Mouse (Mus musculus) lung, postnatal 4 days (tissue): ENCODE data around the gene Pi4ka.
"Not testable (repeated sequence)": the region's sequence is repeated elsewhere in the genome, so short reads cannot be mapped to it uniquely, and the experiment has no call there.

Experiments used
- DNase-seq, 2 experiments: peaks; one replicate each; pipeline ENCODE4 v3.0.0; 2021

The Pi4ka gene

DNA sequence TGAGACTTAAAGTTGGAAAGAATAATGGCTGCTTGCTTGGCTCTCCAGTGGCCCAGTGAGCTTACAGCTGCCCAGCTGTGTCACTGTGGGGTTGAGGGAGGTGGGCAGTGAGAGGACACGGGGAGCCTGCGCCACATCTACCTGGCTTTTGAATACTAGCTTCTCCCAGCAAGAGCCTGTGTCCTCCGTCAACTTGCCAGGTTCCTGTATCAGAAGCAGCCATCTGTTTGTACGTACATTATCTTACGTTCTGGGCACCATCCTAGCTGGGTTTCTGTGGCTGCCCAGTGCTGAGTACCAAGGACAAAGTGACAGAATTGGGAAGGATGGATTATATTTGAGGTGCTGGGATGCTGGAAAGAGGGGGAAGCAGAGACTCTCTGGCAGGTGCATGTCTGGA, 136.2 kb downstream of the Pi4ka start:
- DNase-seq = no peak

DNA sequence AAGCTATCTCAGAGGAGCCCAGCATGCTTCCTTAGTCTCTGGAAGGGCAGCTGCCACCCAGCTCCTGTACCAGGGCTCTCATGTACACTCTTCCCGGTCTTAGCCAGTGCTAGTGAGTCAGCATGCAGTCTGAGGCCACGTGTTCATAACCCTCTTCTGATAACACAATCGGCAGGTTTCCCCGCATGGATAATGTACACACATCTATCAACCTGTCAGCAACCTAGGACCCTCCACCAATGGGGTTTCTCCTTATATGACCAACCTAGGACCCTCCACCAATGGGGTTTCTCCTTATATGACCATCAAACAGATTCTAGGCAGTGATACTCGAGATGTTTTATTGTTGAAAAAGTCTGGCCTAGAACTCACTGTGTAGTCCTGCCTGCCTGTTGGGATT, 138.2 kb downstream of the Pi4ka start:
- no peak for DNase-seq

DNA sequence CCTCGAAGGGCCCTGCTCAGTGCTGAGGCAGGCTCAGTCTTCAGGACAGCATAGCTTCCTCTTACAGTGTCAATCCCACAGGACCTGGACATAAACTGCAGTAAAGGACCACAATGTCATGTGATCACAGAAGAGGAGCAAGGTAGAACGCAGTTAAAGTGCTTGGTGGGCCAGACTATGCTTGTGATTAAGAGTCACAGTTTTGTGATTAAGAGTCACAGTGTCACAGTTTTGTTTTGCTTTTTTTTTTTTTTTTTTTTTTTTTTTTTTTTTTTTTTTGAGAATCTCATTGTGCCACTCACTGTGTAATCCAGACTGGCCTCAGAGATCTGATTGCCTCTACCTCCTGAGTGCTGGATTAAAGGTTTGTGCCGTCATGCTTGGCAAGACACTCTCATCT, 140.0 kb downstream of the Pi4ka start:
- no peak for DNase-seq

DNA sequence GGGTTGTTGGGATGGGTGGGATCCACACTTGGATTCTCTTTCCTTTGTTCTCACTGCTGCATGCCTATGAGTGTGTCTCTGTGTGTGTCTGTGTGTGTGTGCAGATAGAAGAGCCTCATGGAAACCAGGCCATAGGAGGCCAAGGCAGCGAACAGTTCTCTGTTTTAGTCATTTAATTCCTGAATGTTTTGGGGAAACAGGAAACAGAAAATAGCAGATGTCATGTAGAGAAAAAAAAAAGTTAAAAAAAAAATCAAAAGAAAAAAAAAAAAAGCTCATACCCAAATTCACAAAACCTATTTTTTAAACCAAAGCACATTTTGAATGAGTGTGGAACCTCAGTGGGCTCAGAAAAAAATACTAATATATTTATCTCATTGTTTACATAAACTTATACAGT, 144.8 kb downstream of the Pi4ka start:
- no peak for DNase-seq

DNA sequence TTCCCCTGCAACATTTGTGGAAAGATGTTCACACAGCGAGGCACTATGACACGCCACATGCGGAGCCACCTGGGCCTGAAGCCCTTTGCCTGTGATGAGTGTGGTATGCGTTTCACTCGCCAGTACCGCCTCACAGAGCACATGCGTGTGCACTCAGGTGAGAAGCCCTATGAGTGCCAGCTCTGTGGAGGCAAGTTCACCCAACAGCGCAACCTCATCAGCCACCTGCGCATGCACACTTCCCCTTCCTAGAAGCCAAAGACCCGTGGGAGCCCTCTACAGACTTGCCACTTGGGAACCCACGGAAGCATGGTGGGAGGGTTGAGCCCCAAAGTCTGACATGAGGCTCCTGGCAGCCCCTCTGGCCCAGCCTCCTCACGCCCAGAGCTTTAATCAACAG, 147.2 kb downstream of the Pi4ka start:
- no peak for DNase-seq

DNA sequence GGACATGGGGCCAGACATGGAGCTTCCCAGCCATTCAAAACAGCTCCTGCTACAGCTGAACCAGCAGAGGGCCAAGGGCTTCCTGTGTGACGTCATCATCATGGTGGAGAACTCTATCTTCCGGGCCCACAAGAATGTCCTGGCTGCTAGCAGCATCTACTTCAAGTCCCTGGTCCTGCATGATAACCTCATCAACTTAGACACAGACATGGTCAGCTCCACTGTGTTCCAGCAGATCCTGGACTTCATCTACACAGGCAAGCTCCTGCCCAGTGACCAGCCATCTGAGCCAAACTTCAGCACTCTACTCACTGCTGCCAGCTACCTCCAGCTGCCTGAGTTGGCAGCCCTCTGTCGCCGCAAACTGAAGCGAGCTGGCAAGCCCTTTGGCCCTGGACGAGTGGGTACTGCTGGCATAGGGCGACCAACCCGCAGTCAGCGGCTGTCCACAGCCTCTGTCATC, 148.7 kb downstream of the Pi4ka start:
- DNase-seq = no peak

DNA sequence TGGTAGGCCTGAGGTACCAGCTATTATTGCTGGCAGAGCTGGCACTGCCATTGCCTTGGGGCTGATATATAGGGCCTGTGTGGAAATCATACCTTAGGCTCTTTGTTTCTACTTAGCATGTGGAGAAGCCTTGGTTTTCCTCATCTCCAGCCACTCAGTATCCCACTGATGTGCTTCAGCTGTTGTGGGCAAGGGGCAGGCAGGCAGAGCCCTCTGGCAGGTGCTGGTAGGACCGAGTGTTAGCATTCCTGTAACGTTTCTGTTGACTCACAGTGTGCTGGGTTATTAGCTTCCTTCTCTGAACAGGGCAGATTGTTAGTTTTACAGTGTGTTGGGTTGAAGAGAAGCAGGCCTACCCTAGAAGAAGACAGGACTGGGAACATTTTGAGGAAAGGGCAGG, 150.8 kb downstream of the Pi4ka start:
- DNase-seq = no peak

DNA sequence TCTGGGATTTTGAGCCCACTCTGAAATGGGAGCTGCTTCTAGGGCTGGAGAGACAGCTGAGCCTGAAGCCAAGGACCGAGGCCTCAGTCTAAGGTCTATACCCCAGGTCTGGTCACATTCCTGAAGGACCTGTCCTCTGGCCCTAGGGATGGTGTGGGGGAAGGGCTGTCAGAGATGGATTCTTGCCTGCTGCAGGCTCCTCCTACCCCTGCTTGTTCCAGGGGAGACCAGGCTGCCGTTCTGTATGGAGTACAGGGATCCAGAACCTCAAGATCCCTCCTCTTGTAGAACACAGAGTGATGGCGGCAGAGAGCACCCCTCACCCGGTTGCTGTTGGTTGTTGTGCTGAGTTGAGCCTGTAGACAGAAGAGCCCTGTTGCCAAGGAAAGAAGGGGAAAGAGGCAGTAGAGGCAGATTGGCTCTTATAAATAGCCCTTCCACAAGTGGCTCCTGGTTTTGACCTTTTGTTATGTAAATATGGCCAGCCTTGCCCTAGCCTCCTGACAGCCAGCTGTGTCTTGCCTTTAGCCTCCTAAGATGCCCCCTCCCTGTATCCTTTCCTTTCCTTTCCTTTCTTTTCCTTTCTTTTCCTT, 152.0 kb downstream of the Pi4ka start:
- no peak for DNase-seq

DNA sequence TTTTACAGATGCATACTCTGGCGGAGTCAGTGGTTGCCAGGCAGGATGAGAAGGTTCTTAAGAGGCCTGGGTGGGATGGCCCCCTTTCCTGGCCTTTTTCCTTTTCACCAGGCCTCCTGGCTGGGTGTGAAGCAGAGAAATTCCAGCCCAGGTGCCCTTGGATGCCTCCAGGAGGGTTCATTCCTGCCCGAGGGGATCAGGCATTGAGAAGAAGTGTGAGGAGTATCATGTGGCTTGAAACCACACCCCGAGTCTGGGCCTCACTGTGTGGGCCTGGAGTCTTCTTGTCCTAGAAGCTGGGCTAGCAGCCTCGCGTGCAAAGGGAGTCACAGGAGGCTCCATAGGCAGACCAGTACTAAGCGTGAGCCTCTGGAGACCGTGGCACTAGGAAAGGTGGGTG, 153.3 kb downstream of the Pi4ka start:
- DNase-seq = no peak

DNA sequence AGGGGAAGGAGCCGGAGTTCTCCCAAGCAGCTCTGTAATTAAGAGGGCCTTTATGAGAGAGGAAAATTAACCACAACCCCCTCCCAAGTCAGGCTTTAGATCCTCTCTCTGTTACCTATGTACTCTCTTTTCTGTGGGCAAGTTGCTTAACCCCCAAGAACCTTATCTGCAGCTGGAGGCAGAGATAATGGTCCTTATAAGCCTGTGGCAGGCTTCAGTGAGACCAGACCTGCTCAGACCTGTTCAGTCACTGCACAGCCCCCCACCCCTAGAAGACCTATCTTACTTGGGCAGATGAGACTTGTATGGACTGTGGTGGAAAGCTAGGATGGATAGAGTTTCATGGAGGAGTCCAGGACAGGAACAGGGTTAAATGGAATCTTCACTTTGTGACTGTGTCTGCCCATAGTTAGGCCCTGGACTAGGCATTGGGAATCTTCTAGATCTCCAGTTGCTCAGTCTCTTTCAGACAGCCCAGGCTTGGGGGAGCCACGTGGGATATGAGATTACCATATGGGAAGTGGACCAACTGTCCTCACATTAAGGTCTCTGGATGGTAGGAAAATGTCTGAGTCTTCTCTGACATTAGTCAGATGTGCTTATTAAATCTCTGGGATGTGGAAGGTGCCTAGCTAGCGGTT, 153.9 kb downstream of the Pi4ka start:
- no peak for DNase-seq

DNA sequence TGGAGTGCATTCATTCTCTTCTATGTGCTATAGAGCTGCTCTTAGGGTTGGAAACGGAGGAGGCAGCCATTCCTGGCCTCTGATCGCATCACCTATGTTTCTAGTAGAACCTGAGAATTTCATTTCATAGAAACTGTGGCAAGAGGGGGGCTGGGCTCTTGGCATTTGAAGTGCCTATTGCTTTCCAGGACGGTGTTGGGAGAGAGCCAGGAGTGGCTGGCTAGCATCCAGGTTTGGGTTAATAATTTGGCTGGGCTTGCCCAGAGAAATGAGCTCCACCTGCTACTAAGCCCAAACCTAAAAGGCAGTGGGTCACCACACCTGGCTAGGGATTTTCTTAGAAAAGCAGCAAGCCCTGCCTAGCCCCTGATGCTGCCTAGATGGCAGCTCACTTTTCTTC, 154.6 kb downstream of the Pi4ka start:
- DNase-seq = peak; percentile 85

DNA sequence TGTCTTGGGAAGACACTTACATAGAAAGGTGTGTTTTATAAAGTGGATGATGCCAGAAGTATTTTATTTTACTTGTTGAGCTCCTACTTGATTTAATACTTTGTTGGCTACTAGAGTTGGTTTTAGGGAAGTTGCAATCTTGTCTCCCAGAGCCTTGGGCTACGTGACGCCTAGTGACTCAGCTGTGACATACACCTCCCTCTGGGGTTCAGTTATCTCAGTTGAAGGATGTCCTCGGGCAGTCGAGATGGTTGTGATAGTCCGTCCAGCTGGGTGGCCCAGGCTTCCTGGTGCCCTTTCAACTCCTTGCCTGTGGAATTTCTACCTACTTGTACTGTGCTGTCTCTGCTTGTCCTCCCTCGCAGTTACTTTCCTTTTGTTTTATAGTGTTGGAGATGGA, 157.0 kb downstream of the Pi4ka start:
- no peak for DNase-seq

DNA sequence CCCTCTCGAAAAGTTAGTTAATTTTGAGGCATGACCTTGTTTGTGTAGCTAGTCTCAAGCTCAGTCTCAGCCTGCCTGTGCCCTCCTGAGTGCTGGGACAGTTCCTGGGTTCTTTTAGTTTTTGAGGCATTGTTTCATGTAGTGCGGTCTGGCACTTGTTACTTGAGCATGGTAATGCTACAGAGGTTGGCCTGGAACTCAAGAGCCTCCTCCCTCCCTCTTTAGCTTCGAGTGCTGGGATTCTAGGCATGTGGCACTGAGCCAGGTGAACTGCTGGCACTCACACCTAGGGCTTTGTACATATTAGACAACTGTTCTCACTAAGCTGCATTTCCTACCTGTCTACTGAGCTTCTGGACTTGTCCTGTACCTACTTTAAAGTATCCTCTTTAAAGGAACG, 158.4 kb downstream of the Pi4ka start:
- DNase-seq = peak; percentile 73 to 85

DNA sequence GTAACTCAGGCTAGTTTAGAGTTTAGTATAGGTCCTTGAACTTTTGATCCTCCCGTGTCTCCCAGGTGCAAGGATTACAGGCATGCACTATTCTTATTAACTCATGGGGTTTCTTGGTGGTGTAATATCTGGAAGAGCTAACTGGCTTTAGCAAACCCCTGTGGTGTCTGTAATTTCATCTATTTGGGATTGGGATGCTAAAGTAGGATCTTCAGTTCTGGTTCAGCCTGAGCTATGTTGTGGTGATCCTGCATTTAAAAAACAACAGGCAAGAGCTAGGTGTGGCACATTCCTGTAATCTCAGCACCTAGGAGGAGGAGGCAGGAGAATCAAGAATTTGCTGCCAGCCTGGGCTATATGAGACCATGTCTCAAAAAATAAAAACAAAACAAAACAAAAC, 161.1 kb downstream of the Pi4ka start:
- no peak for DNase-seq

DNA sequence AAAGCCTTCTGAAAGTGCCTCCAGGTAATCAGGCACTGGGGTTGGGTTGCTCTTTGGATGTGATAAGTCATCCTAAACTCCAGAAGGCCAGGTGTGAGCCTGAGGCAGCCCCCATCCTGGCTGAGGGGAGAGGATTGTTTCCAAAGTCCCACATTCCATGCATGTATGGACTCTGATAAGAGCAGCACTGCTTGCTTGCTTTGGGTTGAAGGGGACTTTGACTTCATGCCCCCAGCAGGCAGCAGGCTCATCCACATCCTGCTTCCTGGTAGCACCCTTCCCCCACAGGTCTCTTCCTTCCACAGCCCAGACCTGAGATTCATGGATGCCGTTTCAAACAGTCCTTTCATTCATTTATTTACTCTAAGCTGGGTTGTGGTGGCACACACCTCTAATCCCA, 162.4 kb downstream of the Pi4ka start:
- no peak for DNase-seq

DNA sequence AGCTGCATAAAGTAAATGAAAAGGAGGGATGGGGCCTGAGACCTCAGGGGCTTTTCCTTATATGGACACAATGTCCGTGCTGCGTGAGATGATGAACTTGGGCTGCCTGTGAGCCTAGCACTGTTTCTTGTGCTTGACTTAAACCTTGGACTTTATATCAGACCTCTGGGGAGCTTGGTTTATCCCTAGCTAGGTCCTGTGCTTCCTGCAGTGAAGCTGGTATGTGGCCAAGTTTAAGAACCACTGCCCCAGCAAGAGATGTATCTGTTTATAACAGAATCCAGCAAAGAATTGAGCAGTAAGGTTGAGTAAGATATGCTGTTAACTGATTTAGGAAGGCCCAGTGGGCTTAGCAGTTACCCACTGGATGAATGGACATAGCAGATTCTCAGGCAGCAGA, 166.7 kb downstream of the Pi4ka start:
- no peak for DNase-seq

DNA sequence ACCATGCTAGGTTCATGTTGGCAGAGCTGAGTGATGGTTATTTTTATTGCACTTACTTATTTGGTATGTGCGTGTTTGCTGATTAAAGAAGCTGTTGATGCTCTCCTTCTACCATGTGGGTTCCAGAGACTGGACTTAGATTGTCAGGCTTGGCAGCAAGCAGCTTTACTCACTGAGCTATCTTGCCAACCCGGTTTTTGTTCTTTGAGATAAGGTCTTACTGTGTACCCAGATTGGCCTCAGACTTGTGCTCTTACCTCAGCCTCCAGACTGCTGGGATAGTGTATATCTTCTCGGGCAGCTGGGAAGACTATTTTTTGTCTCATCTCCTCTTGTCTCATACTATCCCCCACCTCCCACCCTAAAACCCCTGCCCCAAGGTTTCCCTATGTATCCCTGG, 168.5 kb downstream of the Pi4ka start:
- no peak for DNase-seq

DNA sequence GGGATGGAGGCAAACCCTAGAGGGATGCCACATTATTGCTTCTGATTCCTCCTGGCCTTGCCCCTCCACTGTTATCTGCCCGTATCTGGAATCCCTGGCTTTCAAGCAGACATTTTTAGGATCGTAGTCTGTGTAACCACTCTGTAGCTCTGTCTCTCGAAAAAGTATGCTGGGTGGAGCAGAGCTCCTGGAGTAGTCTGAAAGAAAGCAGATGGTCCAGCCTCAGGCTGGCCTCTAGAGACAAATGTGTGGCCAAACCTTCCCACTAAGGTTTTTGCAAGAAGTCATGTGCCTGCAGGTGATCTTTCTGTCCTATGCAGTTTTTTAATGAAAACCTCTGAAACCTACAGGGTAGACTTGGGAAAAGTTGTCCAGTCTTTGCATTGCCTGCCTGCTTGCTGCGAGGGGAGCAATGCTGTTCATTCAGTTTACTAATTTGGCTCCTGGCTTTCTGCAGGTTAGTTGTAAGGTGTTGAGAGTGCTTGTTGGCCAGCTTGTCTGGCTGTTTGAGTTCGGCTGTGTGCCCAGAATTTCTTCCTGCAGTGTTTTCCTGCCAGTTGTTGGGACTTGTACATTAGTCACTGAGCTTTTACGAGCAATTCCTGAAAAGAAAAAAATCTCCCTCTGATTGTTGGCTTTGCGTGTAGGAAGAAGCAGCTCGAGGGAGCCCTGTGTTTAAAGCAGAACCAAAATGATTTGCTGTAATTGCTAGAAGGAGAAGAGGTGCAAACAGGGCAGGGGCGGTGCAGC, 171.0 kb downstream of the Pi4ka start:
- DNase-seq = peak; percentile 39 to 66

DNA sequence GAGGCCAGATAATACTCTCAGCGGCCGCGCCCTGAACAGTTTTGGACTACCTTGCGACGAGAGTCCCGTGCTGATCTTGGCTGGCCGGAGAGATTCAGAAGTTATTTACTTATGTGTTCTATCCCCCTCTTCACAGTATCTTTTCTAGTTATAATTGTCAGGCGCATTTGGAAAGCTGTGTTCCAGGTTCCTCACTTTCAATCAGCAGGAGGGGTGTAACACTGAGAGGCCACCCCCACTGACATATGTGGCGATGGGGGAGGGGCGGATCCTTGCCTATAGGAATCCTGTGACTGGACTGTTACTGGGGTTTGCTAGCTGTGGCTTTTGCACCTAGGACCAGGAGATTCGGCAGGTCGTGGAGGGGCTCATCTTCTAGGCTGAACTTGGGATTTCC, 171.6 kb downstream of the Pi4ka start:
- peak in 1 of 2 experiments; percentile 42 for DNase-seq

DNA sequence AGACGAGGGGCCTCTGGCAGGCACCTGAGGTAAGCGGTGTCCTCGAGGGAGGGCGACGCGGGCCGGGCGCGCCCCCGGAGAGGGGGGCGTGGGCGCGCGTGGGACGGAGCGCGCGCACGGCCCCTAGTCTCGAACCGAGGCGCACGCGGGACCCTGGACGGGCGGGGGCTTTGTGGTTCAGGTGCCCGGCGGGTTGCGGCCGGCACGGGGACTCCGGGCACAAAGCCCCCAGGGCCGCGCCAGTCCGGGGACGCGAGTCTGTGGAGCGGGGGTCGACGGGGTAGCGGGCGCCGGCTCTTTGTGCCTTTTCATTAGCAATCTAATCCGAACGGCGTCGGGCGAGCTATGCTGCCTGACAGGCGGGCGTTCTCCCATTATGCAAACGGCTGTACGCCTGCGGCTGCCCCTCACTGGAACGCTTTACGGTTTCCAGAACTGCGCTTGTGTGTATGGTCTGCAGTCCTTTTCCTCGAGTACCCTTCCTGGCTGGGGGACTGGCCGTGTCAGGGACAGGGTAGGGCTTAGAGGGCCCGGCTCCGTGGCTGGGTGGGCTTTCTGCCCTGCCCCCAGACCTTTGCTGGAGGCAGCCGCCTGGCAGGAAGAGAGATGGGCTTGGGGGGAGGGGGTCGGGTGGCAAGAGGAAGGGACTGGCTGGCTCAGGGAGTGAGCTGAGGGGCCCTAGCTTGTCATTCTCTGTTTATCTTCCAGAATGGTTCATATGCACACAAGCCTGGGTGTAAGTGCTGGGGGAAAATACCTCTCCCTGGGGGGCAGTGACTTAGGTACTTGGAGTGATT, 172.2 kb downstream of the Pi4ka start:
- peak; percentile 47 to 52 for DNase-seq

DNA sequence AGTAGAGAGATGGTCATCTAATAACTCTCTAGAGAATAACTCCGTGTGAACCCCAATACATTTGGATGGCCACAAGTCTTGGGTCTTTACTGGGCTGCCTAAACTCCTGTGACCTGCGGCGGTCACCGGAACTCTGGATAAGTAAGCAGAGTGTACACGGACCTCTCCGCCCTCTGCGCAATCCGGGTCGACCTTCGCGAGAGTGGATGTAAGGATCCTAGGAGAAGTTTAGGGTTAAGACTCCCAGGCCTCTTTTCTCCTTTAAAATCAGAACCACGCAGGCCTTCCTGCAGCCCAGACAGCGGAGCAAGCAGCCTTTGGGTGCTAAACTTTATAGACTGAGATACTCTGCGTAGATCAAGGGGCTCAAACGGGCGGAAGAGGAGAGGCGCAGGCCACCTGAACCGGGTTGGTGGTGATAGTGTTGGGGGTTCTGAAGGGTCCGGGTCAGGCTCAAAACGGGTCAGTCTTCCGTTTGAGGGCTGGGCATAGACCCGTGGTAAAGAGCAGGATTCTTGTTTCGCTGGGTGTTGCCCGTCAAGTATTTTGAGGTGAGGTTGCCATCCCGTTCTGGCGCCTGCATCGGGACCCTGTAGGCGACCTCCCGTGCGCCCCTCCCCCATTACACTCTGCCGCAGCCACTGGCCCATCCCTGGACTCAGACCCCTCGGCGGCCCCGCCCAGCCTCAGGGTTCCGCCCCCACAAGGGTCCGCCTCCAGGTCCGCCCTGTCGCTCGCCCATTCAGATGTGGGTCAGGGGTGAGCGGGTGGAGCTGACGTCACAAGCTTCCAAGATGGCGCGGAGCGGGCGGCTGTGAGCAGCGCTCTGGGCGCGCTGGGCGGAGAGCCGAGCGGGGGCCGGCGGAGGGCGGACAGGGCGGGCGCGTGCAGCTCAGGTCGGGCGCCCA, 173.1 kb downstream of the Pi4ka start, which contains the start of gene Hic2:
Hic2 (plus strand) TSS at position 779 of the 908 bp plus-strand sequence.
- DNase-seq = peak; percentile 96 to 97

DNA sequence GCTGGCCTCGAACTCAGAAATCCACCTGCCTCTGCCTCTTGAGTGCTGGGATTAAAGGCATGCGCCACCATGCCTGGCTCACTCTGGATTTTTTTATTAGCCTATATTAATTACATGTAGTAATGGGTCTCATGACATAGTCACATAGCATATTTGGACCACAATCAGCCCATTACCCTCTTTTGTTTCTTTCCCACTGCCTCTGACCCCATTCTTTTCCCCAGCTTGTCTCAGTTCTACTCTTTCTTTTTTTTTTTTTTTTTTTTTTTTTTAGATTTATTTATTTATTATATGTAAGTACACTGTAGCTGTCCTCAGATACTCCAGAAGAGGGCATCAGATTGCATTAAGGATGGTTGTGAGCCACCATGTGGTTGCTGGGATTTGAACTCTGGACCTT, 174.6 kb downstream of the Pi4ka start:
- DNase-seq = not testable (repeated sequence)
